ENCODE assay signal across 7 mouse cellular contexts in the genomic region with DNA sequence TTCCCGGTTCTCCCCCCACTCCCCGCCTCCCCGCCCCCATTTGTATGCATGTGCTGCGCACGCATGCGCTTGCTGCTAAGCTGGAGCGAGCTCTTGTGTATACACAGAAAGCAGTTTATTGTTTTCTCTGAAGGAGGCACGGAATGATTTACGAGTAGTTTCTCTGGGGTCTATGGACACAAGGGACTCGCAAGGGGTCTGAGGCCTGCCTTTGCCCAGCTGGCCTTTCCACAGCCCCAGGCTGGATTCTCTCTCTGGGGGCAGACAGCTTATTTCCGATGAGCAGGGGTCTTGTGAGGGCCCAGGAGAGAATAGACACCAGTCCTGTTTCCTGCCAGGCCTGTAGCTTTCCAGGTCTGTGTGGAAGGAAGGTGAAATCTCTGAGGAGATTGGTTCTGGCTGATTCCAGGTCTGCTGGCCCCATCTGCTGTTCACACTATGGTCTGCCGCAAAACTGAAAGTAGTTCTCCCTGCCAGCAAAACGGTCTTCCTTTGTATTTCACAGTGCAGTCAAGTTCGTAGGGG.
A peak's percentile ranks its signal among the peaks of the same experiment; 100 is the strongest.
DNase-seq lines count a peak whose midpoint lies in the region; ATAC-seq and TF ChIP-seq lines count a peak whose summit lies in the region.

No protein-coding gene starts in this region.

- peak; percentile 95 for ATAC-seq in frontal cortex, adult (ENCODE audit: low TSS enrichment)
- ATAC-seq in hindbrain, embryonic 12.5 days (ENCODE audit: low FRiP score): peak; percentile 81

- H3K4me3 ChIP-seq in ES-E14 (ENCODE audit: insufficient read depth in 1 of 2, low read depth in 1 of 2, low read length in 2 of 2, poor library complexity in 1 of 2, severe bottlenecking in 1 of 2): no peak overlapping the region
- no peak overlapping the region for H3K4me3 ChIP-seq in hindbrain, embryonic 12.5 days

- H3K4me1 ChIP-seq in ES-E14 (ENCODE audit: control insufficient read depth in 2 of 2, insufficient read depth in 2 of 2, low read length in 2 of 2, poor library complexity in 1 of 2): peaks cover 2 to 10% of the 10 kb centered on the region in 2 experiments; a peak in 2 of 4 replicates
- H3K4me1 ChIP-seq in hindbrain, embryonic 12.5 days: peaks cover 10% of the 10 kb centered on the region; the same call in 1 of the 2 replicates

- H3K36me3 ChIP-seq in ES-E14 (ENCODE audit: control insufficient read depth, insufficient read depth, low read length, poor library complexity, severe bottlenecking): no peaks in the 10 kb centered on the region
- H3K36me3 ChIP-seq in hindbrain, embryonic 12.5 days: no peaks in the 10 kb centered on the region

- H3K9me3 ChIP-seq in ES-E14 (ENCODE audit: control insufficient read depth, insufficient read depth, low read depth, low read length): no peaks in the 10 kb centered on the region
- H3K9me3 ChIP-seq in hindbrain, embryonic 12.5 days (replicated peaks): no peaks in the 10 kb centered on the region

- in situ Hi-C loops in ES-E14 (cut with MboI; ENCODE audit: low sequenced_read_pairs in 2 of 2, unreplicated experiment in 2 of 2): no loop called here

- no peak overlapping the region for H3K9ac ChIP-seq in ES-E14 (ENCODE audit: insufficient read depth, low read depth, low read length, poor library complexity, severe bottlenecking)
- no peak overlapping the region for H3K9ac ChIP-seq in hindbrain, embryonic 12.5 days

- H3K27me3 ChIP-seq in hindbrain, embryonic 12.5 days: no peaks in the 10 kb centered on the region

- peak overlapping the region; percentile 35 for H3K4me2 ChIP-seq in hindbrain, embryonic 12.5 days (replicated peaks)

- 42% methylated on average over 14 of the region's 14 CpGs for WGBS in hindbrain, embryonic 12.5 days

- H3K27ac ChIP-seq in ES-E14 (ENCODE audit: insufficient read depth, low read depth, low read length, poor library complexity, severe bottlenecking): no peak overlapping the region
- peak overlapping the region; percentile 83 for H3K27ac ChIP-seq in hindbrain, embryonic 12.5 days

- no peak for DNase-seq in ES-E14 (ENCODE audit: low read depth, low spot score)
- DNase-seq in adrenal gland, postnatal 25 days: peak; percentile 35
- DNase-seq in layer of hippocampus, postnatal 10 days (ENCODE audit: low spot score in 2 of 2): peak; percentile 50 to 56
- peak; percentile 78 for DNase-seq in lung, postnatal 36 days
- peak; percentile 78 for DNase-seq in right cerebral cortex, postnatal 10 days (ENCODE audit: low spot score in 2 of 2)

TF ChIP-seq in ES-E14, 5 proteins besides CTCF, POLR2A, EP300 and RAD21:
- TF ChIP-seq CHD2 (IDR thresholded peaks at IDR 0.05; ENCODE audit: low read depth, low read length): no peak
- no peak for TF ChIP-seq ZNF384 (IDR thresholded peaks at IDR 0.05; ENCODE audit: low read depth, low read length)
- TF ChIP-seq ZC3H11A (IDR thresholded peaks at IDR 0.05; ENCODE audit: borderline replicate concordance, low read depth, low read length): peak; percentile 23; the same call in 1 of the 2 replicates
- TF ChIP-seq MAFK (IDR thresholded peaks at IDR 0.05; ENCODE audit: insufficient read depth, low read depth, low read length): no peak
- no peak for TF ChIP-seq HCFC1 (IDR thresholded peaks at IDR 0.05; ENCODE audit: borderline replicate concordance, insufficient read depth, low read length)
